24 mouse cellular contexts compared by ENCODE assay signal in genomic region chr12:29547112-29547511, GRCm38 (mm10). TPM values are rescaled to one million over a fixed set of nuclear protein-coding genes. Genes with fewer than 3 reads are reported as not detected.
DNase-seq lines count a peak whose midpoint lies in the region; ATAC-seq and TF ChIP-seq lines count a peak whose summit lies in the region.
"Had no signal": no experiment of that assay in that cellular context is flagged by ENCODE, and none has a peak within 500 bp of the region (broad histone marks: within the 10 kb centered on the region; RNA-seq: fewer than 3 reads in every experiment).

No protein-coding gene starts in this region.

- H3K9ac ChIP-seq in forebrain, embryonic 12.5 days: no peak overlapping the region
- no peak overlapping the region for H3K9ac ChIP-seq in forebrain, embryonic 11.5 days (ENCODE audit: low read length)
- H3K9ac ChIP-seq in midbrain, embryonic 14.5 days (replicated peaks; ENCODE audit: low read length): no peak overlapping the region
- no peak overlapping the region; the same call in 1 of the 2 replicates for H3K9ac ChIP-seq in forebrain, postnatal 0 days
- no peak overlapping the region for H3K9ac ChIP-seq in midbrain, postnatal 0 days (replicated peaks; ENCODE audit: low read length, poor library complexity, severe bottlenecking)
- H3K9ac ChIP-seq: embryonic facial prominence, embryonic 13.5 days; heart, embryonic 15.5 days; limb, embryonic 12.5 days; liver, embryonic 12.5 days; midbrain, embryonic 12.5 days had no signal

- no peak overlapping the region for H3K4me2 ChIP-seq in forebrain, embryonic 12.5 days
- no peak overlapping the region for H3K4me2 ChIP-seq in forebrain, embryonic 11.5 days (ENCODE audit: low read depth, low read length, severe bottlenecking)
- H3K4me2 ChIP-seq in midbrain, embryonic 14.5 days (ENCODE audit: low read length): no peak overlapping the region
- H3K4me2 ChIP-seq in forebrain, postnatal 0 days (ENCODE audit: low read depth): no peak overlapping the region
- no peak overlapping the region for H3K4me2 ChIP-seq in midbrain, postnatal 0 days (ENCODE audit: low read depth, low read length, poor library complexity, severe bottlenecking)
- H3K4me2 ChIP-seq: embryonic facial prominence, embryonic 13.5 days; heart, embryonic 15.5 days; limb, embryonic 12.5 days; liver, embryonic 12.5 days; midbrain, embryonic 12.5 days had no signal

- peaks cover 21% of the 10 kb centered on the region for H3K4me1 ChIP-seq in forebrain, embryonic 12.5 days
- H3K4me1 ChIP-seq in forebrain, embryonic 11.5 days (replicated peaks; ENCODE audit: control insufficient read depth, insufficient read depth, low read length): no peaks in the 10 kb centered on the region
- peaks cover 30% of the 10 kb centered on the region for H3K4me1 ChIP-seq in midbrain, embryonic 14.5 days (ENCODE audit: control insufficient read depth, insufficient read depth, low read length)
- H3K4me1 ChIP-seq in midbrain, embryonic 10.5 days: peaks cover 3% of the 10 kb centered on the region; the same call in 1 of the 2 replicates
- H3K4me1 ChIP-seq in forebrain, postnatal 0 days (ENCODE audit: insufficient read depth): peaks cover 16% of the 10 kb centered on the region
- H3K4me1 ChIP-seq in midbrain, postnatal 0 days (ENCODE audit: insufficient read depth, low read length): peaks cover 10% of the 10 kb centered on the region; the same call in 1 of the 2 replicates
- H3K4me1 ChIP-seq: embryonic facial prominence, embryonic 13.5 days; heart, embryonic 15.5 days; limb, embryonic 12.5 days; liver, embryonic 12.5 days had no signal

- peak overlapping the region; percentile 56; the same call in 1 of the 2 replicates for H3K27ac ChIP-seq in forebrain, embryonic 12.5 days
- H3K27ac ChIP-seq in forebrain, embryonic 11.5 days (ENCODE audit: low read depth, low read length): no peak overlapping the region
- H3K27ac ChIP-seq in midbrain, embryonic 14.5 days (replicated peaks; ENCODE audit: low read depth, low read length): peak overlapping the region; percentile 47
- H3K27ac ChIP-seq in midbrain, embryonic 10.5 days (replicated peaks): no peak overlapping the region
- H3K27ac ChIP-seq in forebrain, postnatal 0 days (ENCODE audit: low read depth, low read length): peak overlapping the region; percentile 60
- H3K27ac ChIP-seq in midbrain, postnatal 0 days (ENCODE audit: low read depth, low read length): 0 out of 2 replicates have a peak overlapping the region, but pooled peaks have one; percentile 12
- H3K27ac ChIP-seq: embryonic facial prominence, embryonic 13.5 days; heart, adult 2 months; heart, embryonic 15.5 days; limb, embryonic 12.5 days; liver, embryonic 12.5 days; macrophage; midbrain, embryonic 12.5 days had no signal

- no peaks in the 10 kb centered on the region for H3K36me3 ChIP-seq in forebrain, embryonic 12.5 days (replicated peaks)
- no peaks in the 10 kb centered on the region for H3K36me3 ChIP-seq in forebrain, embryonic 11.5 days (ENCODE audit: control insufficient read depth, insufficient read depth, low read length)
- H3K36me3 ChIP-seq in midbrain, embryonic 14.5 days (ENCODE audit: control insufficient read depth, insufficient read depth, low read length): no peaks in the 10 kb centered on the region; the same call in 1 of the 2 replicates
- no peaks in the 10 kb centered on the region for H3K36me3 ChIP-seq in midbrain, embryonic 10.5 days
- peaks cover 3% of the 10 kb centered on the region; the same call in 1 of the 2 replicates for H3K36me3 ChIP-seq in forebrain, postnatal 0 days (ENCODE audit: insufficient read depth)
- H3K36me3 ChIP-seq in midbrain, postnatal 0 days (ENCODE audit: insufficient read depth, low read length): 0 out of 2 replicates have a peak, but pooled peaks cover 1% of the 10 kb centered on the region
- H3K36me3 ChIP-seq: embryonic facial prominence, embryonic 13.5 days; heart, embryonic 15.5 days; limb, embryonic 12.5 days; liver, embryonic 12.5 days; midbrain, embryonic 12.5 days had no signal

- 81% methylated on average over 5 of the region's 5 CpGs for WGBS in forebrain, embryonic 12.5 days
- 76% methylated on average over 5 of the region's 5 CpGs for WGBS in forebrain, embryonic 11.5 days
- WGBS in midbrain, embryonic 14.5 days: 63% methylated on average over 5 of the region's 5 CpGs
- 82% methylated on average over 5 of the region's 5 CpGs for WGBS in midbrain, embryonic 10.5 days
- WGBS in forebrain, postnatal 0 days: 56% methylated on average over 5 of the region's 5 CpGs
- 60% methylated on average over 5 of the region's 5 CpGs for WGBS in midbrain, postnatal 0 days

- H3K27me3 ChIP-seq in forebrain, embryonic 12.5 days: peaks cover 4% of the 10 kb centered on the region; the same call in 1 of the 2 replicates
- no peaks in the 10 kb centered on the region for H3K27me3 ChIP-seq in forebrain, embryonic 11.5 days (ENCODE audit: control insufficient read depth, insufficient read depth, low read length)
- H3K27me3 ChIP-seq in midbrain, embryonic 14.5 days (ENCODE audit: control insufficient read depth, insufficient read depth, low read length): no peaks in the 10 kb centered on the region
- no peaks in the 10 kb centered on the region for H3K27me3 ChIP-seq in midbrain, embryonic 10.5 days (ENCODE audit: low read depth, poor library complexity, severe bottlenecking)
- H3K27me3 ChIP-seq in forebrain, postnatal 0 days (ENCODE audit: insufficient read depth, low read length): no peaks in the 10 kb centered on the region
- H3K27me3 ChIP-seq in midbrain, postnatal 0 days (ENCODE audit: insufficient read depth, low read length): no peaks in the 10 kb centered on the region
- H3K27me3 ChIP-seq: embryonic facial prominence, embryonic 13.5 days; heart, embryonic 15.5 days; liver, embryonic 12.5 days had no signal

- H3K4me3 ChIP-seq in forebrain, embryonic 12.5 days (replicated peaks): no peak overlapping the region
- H3K4me3 ChIP-seq in forebrain, embryonic 11.5 days (ENCODE audit: low read depth, low read length): no peak overlapping the region
- no peak overlapping the region for H3K4me3 ChIP-seq in midbrain, embryonic 14.5 days (replicated peaks; ENCODE audit: low read depth, low read length)
- no peak overlapping the region for H3K4me3 ChIP-seq in midbrain, embryonic 10.5 days
- no peak overlapping the region for H3K4me3 ChIP-seq in forebrain, postnatal 0 days (ENCODE audit: low read depth, low read length)
- no peak overlapping the region for H3K4me3 ChIP-seq in midbrain, postnatal 0 days (ENCODE audit: low read depth, low read length)
- H3K4me3 ChIP-seq: embryonic facial prominence, embryonic 13.5 days; heart, adult 2 months; heart, embryonic 15.5 days; limb, embryonic 12.5 days; liver, embryonic 12.5 days; midbrain, embryonic 12.5 days had no signal

- DNase-seq in forebrain, embryonic 11.5 days (ENCODE audit: low spot score): no peak
- no peak for DNase-seq in midbrain, embryonic 14.5 days
- DNase-seq in midbrain, embryonic 10.5 days (ENCODE audit: low spot score): no peak
- no peak for DNase-seq in forebrain, postnatal 0 days
- no peak for DNase-seq in midbrain, postnatal 0 days (ENCODE audit: low spot score)
- no peak for DNase-seq in lung, postnatal 4 days
- DNase-seq in lung, postnatal 36 days: no peak
- DNase-seq: gastrocnemius, postnatal 25 days; heart, adult 2 months; heart, postnatal 4 days; kidney, postnatal 36 days; lung, adult 2 months; spleen, adult 18-20 months; thymus, postnatal 4 days had no signal

- ATAC-seq in forebrain, embryonic 12.5 days (ENCODE audit: low FRiP score): no peak
- ATAC-seq in forebrain, embryonic 11.5 days (replicated peaks; ENCODE audit: low FRiP score): no peak
- no peak for ATAC-seq in midbrain, embryonic 14.5 days (ENCODE audit: low FRiP score, low TSS enrichment)
- ATAC-seq in forebrain, postnatal 0 days: no peak
- ATAC-seq in midbrain, postnatal 0 days (ENCODE audit: low FRiP score): no peak
- ATAC-seq: intestine, embryonic 16.5 days; liver, embryonic 12.5 days had no signal

- no peaks in the 10 kb centered on the region for H3K9me3 ChIP-seq in forebrain, embryonic 12.5 days
- no peaks in the 10 kb centered on the region for H3K9me3 ChIP-seq in forebrain, embryonic 11.5 days (ENCODE audit: control insufficient read depth, low read length)
- H3K9me3 ChIP-seq in midbrain, embryonic 14.5 days (ENCODE audit: control insufficient read depth, low read length): no peaks in the 10 kb centered on the region
- H3K9me3 ChIP-seq in midbrain, embryonic 10.5 days (replicated peaks): no peaks in the 10 kb centered on the region
- no peaks in the 10 kb centered on the region for H3K9me3 ChIP-seq in forebrain, postnatal 0 days (ENCODE audit: low read length)
- H3K9me3 ChIP-seq in midbrain, postnatal 0 days (ENCODE audit: low read length): no peaks in the 10 kb centered on the region
- H3K9me3 ChIP-seq: embryonic facial prominence, embryonic 13.5 days; heart, embryonic 15.5 days; limb, embryonic 12.5 days; liver, embryonic 12.5 days; midbrain, embryonic 12.5 days had no signal

- TF ChIP-seq CTCF in forebrain, postnatal 0 days (IDR thresholded peaks at IDR 0.05; ENCODE audit: low read depth): no peak
- TF ChIP-seq CTCF in midbrain, postnatal 0 days (IDR thresholded peaks at IDR 0.05): no peak

RNA-seq across cellular contexts. Expression of gene Myt1l, which starts 18.9 kb away (rescaled TPM):
- polyA plus RNA-seq in forebrain, embryonic 12.5 days (2016; fragmentation: Nextera tagmentation; extraction: Ambion mirVana): 53.6 and 56.1 TPM in 2 replicates
- 18.7 and 22.3 TPM in 2 replicates for polyA plus RNA-seq in forebrain, embryonic 11.5 days (2014; fragmentation: Nextera tagmentation; extraction: Ambion mirVana)
- polyA plus RNA-seq in midbrain, embryonic 14.5 days (2014; fragmentation: Nextera tagmentation; extraction: Ambion mirVana): 250 and 257 TPM in 2 replicates
- polyA plus RNA-seq in midbrain, embryonic 10.5 days (2016; fragmentation: Nextera tagmentation; extraction: Ambion mirVana): 2.6 and 9.6 TPM in 2 replicates
- total RNA-seq in forebrain, postnatal 0 days (2014; rRNA removed): 103 and 114 TPM in 2 replicates
- polyA plus RNA-seq in forebrain, postnatal 0 days (2015; fragmentation: Nextera tagmentation; extraction: Ambion mirVana): 167 and 218 TPM in 2 replicates
- 104 and 130 TPM in 2 replicates for total RNA-seq in midbrain, postnatal 0 days (2014; rRNA removed)
- polyA plus RNA-seq in midbrain, postnatal 0 days (2015; fragmentation: Nextera tagmentation; extraction: Ambion mirVana): 208 and 223 TPM in 2 replicates
- total RNA-seq: heart, adult 2 months had no signal
- polyA plus RNA-seq: C2C12; kidney, embryonic 14.5 days; liver, embryonic 12.5 days; lung, adult 2 months; macrophage had no signal

Comparison
In these comparisons a context has a peak if more than half of its experiments do, and no peak if none do; other contexts are left out.
1. H3K27ac ChIP-seq: peak in forebrain, embryonic 12.5 days (single experiment), midbrain, embryonic 14.5 days (single experiment), forebrain, postnatal 0 days (single experiment) and midbrain, postnatal 0 days (single experiment); none in forebrain, embryonic 11.5 days (single experiment) and midbrain, embryonic 10.5 days (single experiment).